Mouse (Mus musculus) left cerebral cortex, postnatal 4 days (tissue): Measurements from ENCODE around the gene Podnl1. TPM values are rescaled to one million over a fixed set of nuclear protein-coding genes. Genes with fewer than 3 reads are reported as not detected.
A peak's percentile ranks its signal among the peaks of the same experiment; 100 is the strongest.

ENCODE experiments used
- DNase-seq: peaks from one replicate; pipeline ENCODE4 v3.0.0-alpha.2; 2022
- intact Hi-C: fragments of 180-260 bp; cut with DNase I; formaldehyde crosslinking; loops from one replicate; pipeline ENCODE4 v1.15.1; 2025
- total RNA-seq, 2 experiments: library from RNA; stranded (reverse); gene quantifications; 2 replicates each; pipeline ENCODE4 v1.2.3; 2021

Podnl1 gene
- total RNA-seq, 2 experiments from 2014 or later: not detected

DNA sequence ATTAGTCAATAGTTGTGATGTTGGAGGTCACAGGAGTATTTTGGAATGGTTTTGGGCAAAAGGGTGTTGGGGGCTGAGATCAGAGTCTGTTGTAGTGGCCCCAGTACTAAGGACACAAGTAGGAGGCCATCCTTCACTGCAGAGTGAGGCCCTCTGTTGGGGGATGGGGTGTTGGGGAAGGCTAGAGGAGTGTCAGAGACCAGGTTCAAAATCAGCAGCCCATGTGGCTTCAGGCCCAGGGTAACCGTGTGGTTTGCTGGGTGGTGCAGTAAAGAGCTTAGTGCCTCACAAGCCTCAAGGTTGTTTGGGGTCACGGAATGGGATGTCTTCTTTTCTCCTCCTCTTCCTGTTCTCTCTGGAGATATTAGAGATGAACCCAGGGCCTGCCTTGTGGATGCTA is 953 bp downstream of the Podnl1 start:
- intact Hi-C loops: no loop called here
- no peak for DNase-seq

DNA sequence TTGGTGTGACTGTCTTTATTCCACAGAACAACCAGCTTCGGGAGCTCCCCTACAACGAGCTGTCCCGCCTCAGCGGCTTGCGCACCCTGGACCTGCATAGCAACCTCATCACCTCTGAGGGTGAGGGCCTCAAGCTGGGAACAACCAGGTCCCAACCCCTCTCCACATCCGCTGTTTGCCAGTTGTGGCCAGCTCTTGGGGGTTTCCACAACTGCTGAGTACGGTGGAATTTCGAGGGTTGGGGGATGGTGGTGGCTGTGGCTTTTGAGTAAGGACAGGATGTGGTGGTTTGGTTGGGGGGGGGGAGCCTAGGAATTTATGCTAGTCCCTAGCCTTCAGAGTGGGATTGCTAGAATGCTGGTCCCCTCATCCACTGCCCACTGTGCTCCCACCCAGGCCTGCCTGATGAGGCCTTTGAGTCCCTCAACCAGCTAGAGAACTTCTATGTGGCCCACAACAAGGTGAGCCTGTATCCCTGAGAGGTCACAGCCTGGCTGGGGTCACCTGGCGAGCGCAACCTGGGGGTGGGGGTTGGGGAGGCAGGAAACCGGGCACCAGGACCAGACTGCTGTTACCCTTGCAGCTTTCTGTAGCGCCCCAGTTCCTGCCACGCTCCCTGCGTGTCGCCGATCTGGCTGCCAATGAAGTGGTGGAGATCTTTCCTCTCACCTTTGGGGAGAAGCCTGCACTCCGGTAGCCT is 1.6 kb downstream of the Podnl1 start:
- intact Hi-C loops: no loop called here
- DNase-seq: no peak

DNA sequence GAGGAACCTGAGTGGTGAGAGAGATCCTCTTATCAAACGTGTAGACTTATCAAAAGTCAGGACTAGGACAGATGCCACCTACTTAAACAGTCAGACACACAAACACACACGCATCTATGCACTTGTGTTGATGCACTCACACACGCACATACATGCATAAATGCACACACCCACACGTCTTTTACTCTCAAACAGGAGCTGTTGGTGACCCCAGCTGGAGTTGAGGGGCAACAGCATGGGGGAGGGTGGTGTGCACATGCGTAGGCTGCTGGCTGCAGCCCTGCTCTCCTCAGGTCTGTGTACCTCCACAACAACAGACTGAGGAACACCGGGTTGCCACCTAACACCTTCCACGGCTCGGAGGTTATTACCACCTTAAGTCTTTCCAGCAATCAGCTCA is 2.5 kb downstream of the Podnl1 start:
- intact Hi-C loops: no loop called here
- no peak for DNase-seq

DNA sequence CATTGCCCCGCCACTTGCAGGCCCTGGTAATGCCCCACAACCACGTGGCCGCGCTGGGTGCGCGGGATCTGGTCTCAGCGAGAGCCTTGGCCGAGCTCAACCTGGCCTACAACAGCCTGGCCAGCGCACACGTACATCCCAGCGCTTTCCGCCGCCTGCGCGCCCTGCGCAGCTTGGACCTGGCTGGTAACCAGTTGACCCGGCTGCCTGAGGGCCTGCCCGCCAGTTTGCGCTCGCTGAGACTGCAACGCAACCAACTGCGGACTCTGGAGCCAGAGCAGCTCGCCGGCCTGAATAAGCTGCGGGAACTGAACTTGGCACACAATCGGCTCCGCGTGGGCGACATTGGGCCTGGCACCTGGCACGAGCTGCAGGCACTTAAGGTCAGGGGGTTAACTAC is 5.0 kb downstream of the Podnl1 start:
- intact Hi-C loops: no loop called here
- DNase-seq: peak; percentile 52

DNA sequence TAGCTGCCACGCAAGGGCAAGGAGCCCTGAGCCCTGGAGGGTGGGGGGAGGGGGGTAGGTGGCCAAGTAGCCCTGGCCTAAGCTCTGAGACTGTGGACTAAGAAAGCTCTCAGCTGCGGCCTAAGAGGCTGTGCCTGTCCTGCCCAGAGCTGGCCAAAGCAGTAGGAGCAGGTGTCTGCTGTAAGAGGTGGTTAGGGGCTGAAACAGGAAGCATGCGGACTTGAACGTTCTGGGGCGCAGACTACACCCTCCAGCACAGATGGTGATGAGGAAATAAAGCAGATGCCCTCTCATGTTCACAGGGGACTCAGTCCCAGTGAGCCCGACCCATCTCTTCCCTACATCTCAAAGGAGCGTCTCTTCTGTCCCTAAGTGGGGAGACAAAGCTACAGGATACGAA is 6.4 kb downstream of the Podnl1 start:
- DNase-seq: no peak
- intact Hi-C loops: no loop called here

DNA sequence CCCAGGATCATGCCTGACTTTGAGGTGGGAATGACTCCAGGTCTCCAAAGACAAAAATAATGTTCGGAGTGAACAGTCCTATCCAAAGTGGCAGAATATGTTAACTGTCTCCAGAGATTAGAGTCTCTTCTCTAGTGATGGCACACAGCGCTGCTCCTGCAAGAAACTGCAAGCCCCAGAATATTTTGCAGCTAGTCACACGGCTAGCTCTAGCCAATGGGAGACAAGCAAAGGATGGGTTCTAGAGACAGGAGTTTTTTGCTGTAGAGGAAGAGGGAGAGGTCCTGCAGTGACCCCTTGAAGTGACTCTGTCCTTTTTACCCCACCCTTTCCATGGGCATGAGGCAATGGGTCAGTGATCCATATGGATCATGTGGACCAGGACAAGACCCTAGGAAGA is 12.1 kb downstream of the Podnl1 start:
- intact Hi-C loops: no loop called here
- DNase-seq: no peak

DNA sequence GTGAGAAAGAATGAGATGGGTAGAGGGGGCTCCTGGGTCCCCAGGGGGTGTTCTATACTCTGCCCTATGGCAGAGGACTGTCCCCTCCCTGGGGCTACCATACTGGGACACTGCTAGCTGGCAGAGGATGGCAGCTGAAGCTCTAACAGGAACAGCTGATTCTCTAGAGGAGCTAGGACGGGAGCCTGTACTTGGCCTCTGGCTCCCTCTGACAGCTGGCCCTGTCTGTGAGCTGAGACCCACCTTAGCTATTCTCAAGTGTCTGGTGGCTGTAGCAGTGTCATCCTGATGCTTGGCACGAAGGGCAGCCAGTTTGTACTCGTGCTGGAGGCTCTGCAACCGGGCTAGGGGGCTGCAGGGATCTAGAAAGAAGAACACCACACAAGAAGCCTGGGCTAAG is 15.0 kb downstream of the Podnl1 start:
- intact Hi-C loops: no loop called here
- DNase-seq: no peak

DNA sequence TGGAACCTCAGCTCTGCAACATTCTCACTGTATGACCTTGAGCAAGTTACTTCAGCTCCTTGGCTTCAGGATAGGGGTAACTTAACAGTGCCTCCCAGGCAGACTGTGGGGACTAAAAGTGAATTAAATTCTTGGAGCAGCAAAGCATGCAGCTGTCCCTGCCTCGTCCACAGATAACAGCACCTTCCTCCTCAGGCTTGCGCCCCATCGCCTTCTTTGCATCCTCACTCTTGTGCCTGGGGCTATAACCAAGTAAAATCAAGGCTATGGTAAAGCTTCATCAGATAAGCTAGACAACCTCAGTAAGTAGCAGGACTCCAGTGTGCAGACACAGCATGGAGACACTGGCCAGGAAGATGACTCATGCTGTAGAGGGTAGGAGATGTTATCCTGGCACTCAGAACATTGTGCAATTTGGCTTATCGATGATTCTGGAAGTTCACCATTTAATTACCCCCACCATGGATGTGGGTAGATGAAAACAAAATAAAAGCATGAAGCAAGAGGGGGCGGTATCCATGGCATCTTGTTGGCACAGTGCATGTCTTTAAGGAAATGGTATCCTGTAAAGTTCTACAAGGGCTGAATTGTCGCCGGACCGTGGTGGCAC is 19.0 kb downstream of the Podnl1 start:
- intact Hi-C loops: no loop called here
- DNase-seq: no peak

DNA sequence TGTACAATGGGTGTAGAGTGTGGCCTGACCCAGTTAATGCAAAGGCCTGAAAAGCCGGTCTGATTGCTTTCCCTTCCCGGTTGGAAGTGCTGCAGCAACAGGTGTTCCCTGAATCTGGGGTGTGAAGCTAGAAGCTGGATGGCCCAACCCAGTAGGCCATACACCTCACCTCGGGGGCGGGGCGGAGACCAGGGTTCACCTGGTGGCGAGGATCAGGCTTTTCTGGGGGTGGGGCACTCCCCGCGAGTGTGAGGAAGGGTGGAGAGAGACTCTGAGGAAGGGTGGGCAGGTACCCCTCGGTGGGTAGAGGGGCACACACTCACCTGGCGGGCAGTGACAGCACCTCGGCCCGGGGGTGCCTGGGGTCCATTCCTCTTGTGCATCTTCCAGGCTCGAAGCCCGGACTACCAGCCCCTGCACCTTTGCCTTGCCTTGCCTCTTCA is 21.6 kb downstream of the Podnl1 start:
- intact Hi-C loops: no loop called here
- no peak for DNase-seq

DNA sequence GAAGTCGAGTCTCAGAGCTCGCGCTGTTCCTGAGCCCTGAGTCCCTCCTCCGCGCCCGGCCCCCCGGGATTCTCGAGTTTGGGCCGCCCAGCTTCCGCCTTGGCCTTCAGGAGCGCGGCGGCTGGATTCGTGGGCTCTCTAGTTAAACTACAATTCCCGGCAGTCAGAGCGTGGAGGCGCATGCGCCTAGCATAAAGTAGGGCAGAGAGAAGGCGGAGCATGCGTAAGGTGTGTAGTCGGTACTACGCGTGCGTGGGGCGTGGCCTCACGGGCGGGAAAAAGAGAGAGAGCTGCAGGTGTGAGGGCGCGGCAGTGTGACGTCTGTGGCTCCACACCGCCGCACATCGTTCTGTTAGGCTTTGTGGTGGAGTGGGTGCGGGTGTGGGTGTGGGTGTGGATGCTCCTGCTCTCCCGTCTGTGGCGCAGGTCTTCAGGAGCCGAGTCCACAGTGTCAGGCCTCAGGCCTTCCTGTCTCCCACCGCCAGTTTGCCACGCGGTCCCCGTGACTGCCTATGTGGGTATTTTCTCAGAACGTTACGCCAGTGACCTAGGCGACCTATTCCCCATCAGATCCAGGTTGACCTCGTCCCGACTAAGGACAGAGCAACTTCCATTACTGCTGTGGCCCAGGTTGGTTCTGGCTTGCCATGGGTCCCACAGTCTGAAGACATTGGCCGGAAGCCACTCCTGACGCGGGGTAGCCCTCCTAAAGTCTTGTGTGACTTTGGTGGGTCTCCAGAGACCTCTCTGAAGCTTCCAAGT is 22.2 kb downstream of the Podnl1 start, which contains the start of the genes Cc2d1a and 4930432K21Rik:
Gene Cc2d1a, minus strand, starts transcription at position 168 of the 762 bp plus-strand sequence.
Gene 4930432K21Rik, plus strand, starts transcription at position 257 of the 762 bp plus-strand sequence.
- intact Hi-C loops: no loop called here
- peak; percentile 94 for DNase-seq

DNA sequence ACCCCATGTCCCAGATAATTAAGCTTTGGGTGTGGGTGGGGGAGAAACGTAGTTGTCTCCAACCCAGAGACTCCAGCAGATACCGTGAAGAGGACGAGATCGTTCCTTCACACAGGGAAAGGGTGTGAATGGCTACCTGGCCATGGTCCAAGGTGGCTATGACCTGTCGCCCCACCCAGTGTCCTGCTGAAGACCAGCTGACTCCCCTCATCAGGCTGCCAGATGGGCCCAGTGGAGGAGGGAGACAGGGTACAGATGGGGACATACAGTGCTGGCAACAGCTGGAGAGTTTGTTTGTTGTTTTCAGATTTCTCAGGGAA is 22.7 kb downstream of the Podnl1 start:
- intact Hi-C loops: no loop called here
- DNase-seq: no peak

DNA sequence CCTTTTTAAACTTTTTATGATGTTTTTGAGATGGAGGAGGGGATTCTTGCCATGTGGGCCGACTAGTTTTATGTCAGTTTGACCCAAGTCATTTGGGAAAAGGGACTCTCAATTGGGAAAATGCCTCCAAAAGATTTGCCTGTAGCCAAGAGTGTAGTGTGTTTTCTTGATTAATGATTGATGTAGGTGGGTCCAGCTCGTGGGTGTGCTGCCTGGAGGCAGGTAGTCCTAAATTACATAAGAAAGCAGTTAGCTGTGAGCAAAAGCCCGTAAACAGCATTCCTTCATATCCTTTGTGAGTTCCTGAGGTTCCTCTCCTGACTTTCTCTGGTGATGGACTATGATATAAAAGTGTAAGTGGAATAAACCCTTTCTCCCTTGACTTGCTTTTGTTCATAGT is 23.4 kb downstream of the Podnl1 start:
- intact Hi-C loops: no loop called here
- DNase-seq: no peak

DNA sequence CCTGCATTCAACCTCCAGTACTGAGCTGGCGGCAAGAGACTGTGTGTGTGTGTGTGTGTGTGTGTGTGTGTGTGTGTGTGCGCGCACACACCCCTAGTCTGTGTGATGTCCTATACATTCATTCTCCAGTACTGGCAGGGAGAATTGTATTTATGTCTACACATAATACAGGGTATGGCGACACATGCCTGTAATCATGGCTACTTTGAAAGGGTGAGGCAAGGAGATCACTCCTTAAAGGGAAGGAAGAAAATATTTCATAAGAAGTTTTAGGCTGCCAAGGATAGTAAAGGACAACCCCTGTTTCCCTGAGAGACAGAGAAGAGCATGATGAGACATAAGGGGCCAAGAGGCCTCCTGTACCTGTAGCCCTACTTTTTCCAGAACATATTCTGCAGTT is 31.8 kb downstream of the Podnl1 start:
- intact Hi-C loops: no loop called here
- no peak for DNase-seq

DNA sequence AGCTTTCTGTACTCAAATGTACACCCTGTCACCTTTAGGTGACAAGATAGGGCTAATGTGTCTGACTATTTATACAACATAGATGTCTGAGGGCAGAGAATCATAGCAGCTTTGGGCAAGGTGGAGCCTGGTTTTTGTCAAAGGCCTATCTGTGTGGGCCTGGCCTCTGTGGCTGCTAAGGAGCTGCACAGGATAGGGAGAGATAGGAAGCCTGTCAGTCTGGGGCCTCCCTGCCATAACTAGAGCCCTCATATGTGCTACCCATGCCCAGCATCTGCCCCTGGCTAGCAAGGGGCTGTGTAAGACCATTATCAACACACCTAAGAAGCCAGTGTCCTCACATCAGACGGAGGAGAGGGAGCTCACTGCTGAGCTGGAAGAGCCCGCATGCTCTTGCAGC is 41.9 kb downstream of the Podnl1 start:
- intact Hi-C loops: no loop called here
- DNase-seq: no peak

DNA sequence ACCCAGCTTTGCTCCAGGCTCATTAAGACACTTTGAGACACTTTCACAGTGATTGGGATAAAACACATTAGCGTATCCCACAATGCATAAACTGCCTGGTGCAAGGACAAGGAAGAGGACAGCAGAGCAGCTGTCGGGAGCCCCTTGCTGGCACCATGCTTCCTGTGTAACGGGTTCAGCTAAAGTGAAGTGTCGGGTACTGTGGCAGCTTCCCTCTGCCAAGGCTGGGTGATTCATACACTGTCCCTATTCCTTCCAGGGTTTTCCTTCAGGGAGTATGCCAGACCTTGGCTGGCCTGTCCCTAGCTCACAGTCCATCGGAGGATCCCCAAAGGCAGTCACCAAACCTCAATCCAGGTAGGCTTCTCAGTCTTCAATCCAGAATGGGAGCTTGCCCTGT is 44.3 kb downstream of the Podnl1 start:
- intact Hi-C loops: no loop called here
- no peak for DNase-seq

DNA sequence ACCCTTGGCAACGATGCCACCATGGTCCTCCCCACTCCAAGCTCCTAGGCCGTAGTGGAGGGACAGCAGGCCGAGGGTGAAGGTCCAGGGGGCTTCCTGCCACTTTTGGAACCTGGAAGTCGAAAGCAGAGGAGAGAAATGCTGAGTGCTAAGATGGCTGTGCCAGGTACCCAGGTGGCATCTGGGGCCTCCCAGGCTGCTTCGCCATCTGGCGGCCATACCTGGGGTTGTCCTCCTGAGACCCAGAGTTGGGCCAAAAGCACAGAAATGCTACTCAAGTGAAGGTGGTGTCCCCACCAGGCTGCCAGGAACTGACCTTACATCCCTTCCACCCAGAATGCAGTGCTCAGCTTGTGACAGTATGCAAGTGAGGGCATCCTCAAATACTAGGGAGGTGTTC is 48.1 kb downstream of the Podnl1 start:
- intact Hi-C loops: no loop called here
- peak; percentile 21 for DNase-seq

DNA sequence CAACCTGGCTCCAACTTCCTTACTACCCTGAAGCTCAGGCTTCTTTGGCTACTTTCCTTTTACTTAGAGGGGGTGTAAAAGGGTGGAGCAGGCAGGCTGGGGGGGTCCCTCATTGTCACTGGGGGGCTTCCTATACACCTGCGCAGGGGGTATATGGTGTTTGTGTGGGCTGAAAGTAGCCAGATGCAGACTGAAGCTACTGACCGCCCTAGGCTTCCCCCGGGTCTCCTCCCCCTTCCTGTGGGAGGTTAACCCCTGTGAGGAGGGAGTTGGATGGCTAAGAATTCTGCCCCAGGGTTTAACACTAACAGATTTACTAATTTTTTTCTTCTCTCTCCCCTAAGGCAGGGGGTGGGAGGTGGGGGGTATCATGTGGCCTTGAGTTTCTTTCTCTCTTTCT is 50.8 kb downstream of the Podnl1 start:
- DNase-seq: no peak
- intact Hi-C loops: no loop called here

DNA sequence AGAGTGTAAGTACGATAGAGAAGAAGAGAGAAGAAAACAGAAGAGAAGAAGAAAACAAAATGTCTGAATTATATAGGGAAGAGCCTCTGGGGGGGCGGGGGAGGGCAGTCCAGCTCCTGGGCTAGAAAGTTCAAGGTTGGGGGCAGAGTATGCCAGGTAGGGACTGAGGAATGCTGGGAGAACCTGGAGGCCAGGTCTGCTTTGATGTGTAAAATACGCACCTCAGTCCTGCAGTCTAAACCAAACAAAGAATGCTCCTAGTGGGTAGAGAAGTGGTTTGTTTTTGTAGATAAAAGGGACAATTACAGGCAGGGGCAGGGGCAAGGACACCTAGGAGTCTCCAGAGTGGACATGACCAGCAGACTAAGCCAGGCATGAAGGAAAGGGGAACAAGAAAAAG is 51.6 kb downstream of the Podnl1 start:
- no peak for DNase-seq
- intact Hi-C loops: no loop called here

DNA sequence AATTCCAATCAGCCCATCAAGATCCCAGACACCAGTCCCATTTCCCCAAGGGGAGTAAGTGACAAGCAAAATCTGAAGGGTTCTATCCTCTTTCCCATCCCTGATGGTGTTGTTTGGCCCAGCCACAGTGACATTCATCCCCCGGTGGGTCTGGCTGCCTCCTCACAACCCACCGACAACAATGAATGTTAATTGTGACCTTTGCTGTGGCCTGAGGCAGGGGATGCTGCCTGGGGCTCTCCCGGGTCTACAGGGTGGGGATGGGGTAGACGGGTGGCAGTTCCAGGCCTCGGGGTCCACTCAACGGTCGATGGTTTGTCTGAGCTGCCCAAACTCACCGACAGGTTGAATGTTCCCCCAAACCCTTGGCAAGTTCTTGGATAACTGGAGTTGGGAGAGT is 52.8 kb downstream of the Podnl1 start:
- intact Hi-C loops: no loop called here
- DNase-seq: no peak

DNA sequence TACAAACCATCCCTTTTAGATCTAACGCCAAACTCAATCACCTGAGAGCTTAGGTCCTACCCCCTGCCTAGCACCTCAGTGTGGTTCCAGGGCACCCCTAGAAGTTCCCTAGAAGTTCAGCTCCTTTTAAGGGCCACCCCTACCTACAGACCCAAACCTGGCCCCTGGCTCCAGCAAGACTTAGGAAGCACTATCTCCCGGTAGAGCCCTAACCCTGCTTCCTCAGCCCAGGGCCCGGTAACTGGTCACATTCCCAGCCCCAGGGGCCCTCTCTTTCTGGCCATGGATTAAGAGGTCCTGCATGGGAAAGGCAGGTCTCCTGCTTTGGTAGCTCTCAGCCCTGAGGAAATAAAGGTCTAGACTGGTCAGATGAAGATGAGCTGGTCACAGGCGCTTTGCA is 54.2 kb downstream of the Podnl1 start:
- intact Hi-C loops: loop anchor here (10.0 kb wide), 1 partner anchor 165 kb away; the partner anchor contains the start of gene 2210011C24Rik
- no peak for DNase-seq

DNA sequence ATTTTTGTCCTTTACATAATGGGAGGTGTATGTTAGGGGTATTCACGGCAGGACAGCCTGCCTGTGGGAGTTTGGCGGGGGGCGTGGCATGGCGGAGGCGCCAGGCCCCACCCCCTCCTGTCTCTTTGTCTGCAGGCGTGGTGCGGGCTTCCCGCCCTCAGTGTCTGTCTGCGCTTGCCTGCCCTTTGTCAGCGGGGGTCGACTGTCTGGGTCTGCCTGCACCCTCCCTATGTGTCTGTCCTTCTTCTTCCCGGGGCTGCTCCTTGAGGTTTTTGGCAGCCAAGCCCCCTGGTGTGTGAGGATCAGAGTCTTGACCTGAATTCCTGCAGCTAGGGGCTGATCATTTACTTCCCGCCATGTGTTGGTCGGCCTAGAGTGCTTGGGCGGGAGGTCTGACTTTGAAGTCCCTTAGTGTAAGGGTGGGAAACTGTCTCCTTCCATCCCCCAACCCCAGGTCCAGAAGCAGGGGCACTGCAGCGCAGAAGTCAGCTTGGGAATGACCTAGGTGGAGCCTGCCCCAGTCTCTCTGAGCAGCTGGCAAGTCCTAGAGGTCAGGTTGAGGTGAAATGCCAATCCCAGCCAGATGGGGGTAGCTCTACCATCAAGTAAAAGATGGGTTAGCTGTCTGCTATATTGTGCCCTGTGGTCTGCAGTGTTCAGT is 54.9 kb downstream of the Podnl1 start:
- DNase-seq: peak; percentile 74
- intact Hi-C loops: loop anchor here (10.0 kb wide), 1 partner anchor 166 kb away; the partner anchor contains the start of gene 2210011C24Rik
